Mouse (Mus musculus): ENCODE results near the gene Btbd6. TPM values are rescaled to one million over a fixed set of nuclear protein-coding genes. Genes with fewer than 3 reads are reported as not detected.
A peak's percentile ranks its signal among the peaks of the same experiment; 100 is the strongest.

Gene Btbd6
- polyA plus RNA-seq, 1 experiment from 2014 or later, result 26.8 TPM

DNA sequence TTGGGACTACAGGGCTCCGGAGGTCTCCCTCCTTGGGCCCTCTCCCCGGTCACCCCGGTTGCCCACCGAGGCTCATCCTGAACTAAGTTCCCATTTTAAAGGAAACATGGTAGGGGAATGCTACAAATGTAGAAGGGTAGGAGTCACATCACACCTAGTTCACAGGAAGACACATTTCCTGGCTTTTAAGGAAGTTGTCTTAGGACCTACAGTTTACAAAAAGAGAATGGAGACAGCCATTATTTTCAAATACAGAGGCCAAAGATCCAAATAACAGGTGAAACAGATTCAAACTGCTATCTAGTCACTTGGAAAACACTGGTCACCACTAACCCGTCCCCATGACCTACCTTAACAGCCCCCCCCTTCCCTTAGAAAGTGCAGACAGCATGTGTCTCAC lies 36.2 kb downstream of the Btbd6 start:
- no peak for DNase-seq (ENCODE audit: low spot score)
- Histone ChIP-seq H3K4me3 (ENCODE audit: low read depth, low read length) (no peak overlapping the region), H3K4me2 (replicated peaks; ENCODE audit: low read depth, low read length) (no peak overlapping the region), H3K9me3 (ENCODE audit: control insufficient read depth, low read length) (no peaks in the 10 kb centered on the region), H3K9ac (ENCODE audit: low read depth, low read length) (no peak overlapping the region), H3K27me3 (ENCODE audit: control insufficient read depth, insufficient read depth, low read length) (no peaks in the 10 kb centered on the region), H3K36me3 (ENCODE audit: control insufficient read depth, insufficient read depth, low read length) (no peaks in the 10 kb centered on the region), H3K27ac (ENCODE audit: low read depth, low read length) (peak overlapping the region; percentile 81; the same call in 1 of the 2 replicates), H3K4me1 (replicated peaks; ENCODE audit: control insufficient read depth, insufficient read depth, low read length) (peaks cover 8% of the 10 kb centered on the region; the same call in 1 of the 2 replicates)
- WGBS, result 91% methylated on average over 5 of the region's 5 CpGs
- no peak for ATAC-seq (ENCODE audit: low FRiP score)

DNA sequence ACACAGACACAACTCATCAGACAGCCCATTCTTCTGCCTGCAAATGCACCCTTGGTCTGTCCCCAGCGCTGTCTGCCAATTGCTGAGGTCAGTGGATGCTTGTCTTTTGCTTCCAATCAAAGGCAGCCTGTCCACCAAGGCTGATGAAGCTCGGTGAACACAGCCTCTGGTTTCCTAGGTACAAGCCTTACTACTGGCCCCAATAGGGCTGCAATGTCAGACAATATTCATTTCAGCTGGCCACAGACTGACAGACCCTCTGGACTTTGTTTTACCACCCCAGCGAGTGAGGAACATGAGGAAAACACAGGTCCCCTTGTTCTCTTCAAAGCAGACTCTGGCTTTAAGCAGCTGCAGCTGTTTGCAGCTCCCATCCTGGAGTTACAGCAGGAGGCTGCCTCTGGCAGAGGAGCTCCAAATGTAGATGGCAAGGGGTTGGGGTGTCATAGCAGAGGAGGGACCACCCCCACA lies 36.8 kb downstream of the Btbd6 start:
- 63% methylated on average over 3 of the region's 3 CpGs for WGBS
- no peaks in the 10 kb centered on the region for H3K9me3 ChIP-seq (ENCODE audit: control insufficient read depth, low read length)
- peak overlapping the region; percentile 81 for H3K27ac ChIP-seq (ENCODE audit: low read depth, low read length)
- H3K4me3 ChIP-seq (ENCODE audit: low read depth, low read length), result no peak overlapping the region
- H3K9ac ChIP-seq (ENCODE audit: low read depth, low read length), result peak overlapping the region; percentile 72; the same call in 1 of the 2 replicates
- H3K36me3 ChIP-seq (ENCODE audit: control insufficient read depth, insufficient read depth, low read length), result no peaks in the 10 kb centered on the region
- peak overlapping the region; percentile 62; the same call in 1 of the 2 replicates for H3K4me2 ChIP-seq (replicated peaks; ENCODE audit: low read depth, low read length)
- no peak for ATAC-seq (ENCODE audit: low FRiP score)
- H3K4me1 ChIP-seq (replicated peaks; ENCODE audit: control insufficient read depth, insufficient read depth, low read length), result peaks cover 8% of the 10 kb centered on the region; the same call in 1 of the 2 replicates
- H3K27me3 ChIP-seq (ENCODE audit: control insufficient read depth, insufficient read depth, low read length), result no peaks in the 10 kb centered on the region
- peak; percentile 29 for DNase-seq (ENCODE audit: low spot score)

DNA sequence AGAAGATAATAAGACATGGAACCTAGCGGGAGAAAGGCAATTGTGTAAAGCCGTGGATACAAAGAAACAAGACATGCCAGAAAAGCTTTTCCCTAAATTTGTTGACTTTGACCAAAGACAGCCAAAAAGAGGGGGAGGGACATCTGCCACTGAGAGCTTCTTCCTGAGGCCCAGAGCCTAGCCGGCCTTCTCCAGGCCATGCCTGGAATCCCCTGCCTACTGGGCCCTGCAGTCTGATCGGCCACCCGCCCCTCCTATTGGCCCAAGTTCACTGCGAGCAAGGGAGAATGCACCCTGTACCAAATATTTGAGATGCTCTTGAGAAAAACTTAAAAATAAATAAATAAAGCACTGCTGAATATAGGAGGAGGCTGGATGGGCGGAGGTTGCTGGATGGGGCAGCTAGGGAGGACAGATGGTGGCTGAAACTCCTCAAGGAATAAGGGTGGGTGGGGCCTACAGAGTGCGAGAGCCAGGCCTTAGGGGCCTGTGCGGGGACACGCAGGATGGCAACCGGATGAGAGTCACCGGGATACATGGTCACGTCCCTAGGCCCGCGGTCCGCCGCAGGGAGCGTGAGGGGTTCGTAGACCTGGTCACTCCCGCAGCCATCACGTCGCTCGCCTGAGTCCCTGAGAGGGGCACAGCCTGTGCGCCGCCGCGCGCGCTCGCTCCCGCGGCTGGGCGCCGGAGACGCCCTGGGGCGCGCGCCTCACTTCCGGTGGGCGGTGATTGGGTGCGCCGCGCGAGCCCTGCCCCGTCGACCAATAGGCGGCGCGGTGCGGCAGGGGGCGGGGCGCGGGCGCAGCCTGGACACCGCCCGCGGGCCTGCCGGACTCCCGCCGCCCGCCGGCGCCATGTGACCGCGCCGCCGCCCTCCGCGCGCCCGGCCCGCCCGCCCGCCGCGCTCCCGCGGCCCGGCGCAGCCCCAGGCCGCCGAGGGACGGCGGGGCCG lies 37.6 kb downstream of the Btbd6 start, which contains the start of gene Pacs2:
TSS of gene Pacs2 (plus strand) at position 905 of the 955 bp plus-strand sequence.
- ATAC-seq (ENCODE audit: low FRiP score) (peak; percentile 93), DNase-seq (ENCODE audit: low spot score) (peak; percentile 98)
- Histone ChIP-seq H3K27ac (ENCODE audit: low read depth, low read length) (peak within 1 kb of the TSS; percentile 81), H3K36me3 (ENCODE audit: control insufficient read depth, insufficient read depth, low read length) (0 out of 2 replicates have a peak, but pooled peaks cover 2% of the 10 kb centered on the region), H3K4me2 (replicated peaks; ENCODE audit: low read depth, low read length) (peak within 1 kb of the TSS; percentile 94), H3K4me3 (ENCODE audit: low read depth, low read length) (peak within 1 kb of the TSS; percentile 96), H3K4me1 (replicated peaks; ENCODE audit: control insufficient read depth, insufficient read depth, low read length) (peaks cover 8% of the 10 kb centered on the region; the same call in 1 of the 2 replicates), H3K9me3 (ENCODE audit: control insufficient read depth, low read length) (no peaks in the 10 kb centered on the region), H3K9ac (ENCODE audit: low read depth, low read length) (peak within 1 kb of the TSS; percentile 95), H3K27me3 (ENCODE audit: control insufficient read depth, insufficient read depth, low read length) (no peaks in the 10 kb centered on the region)
- 4% methylated on average over 51 of the region's 85 CpGs for WGBS

DNA sequence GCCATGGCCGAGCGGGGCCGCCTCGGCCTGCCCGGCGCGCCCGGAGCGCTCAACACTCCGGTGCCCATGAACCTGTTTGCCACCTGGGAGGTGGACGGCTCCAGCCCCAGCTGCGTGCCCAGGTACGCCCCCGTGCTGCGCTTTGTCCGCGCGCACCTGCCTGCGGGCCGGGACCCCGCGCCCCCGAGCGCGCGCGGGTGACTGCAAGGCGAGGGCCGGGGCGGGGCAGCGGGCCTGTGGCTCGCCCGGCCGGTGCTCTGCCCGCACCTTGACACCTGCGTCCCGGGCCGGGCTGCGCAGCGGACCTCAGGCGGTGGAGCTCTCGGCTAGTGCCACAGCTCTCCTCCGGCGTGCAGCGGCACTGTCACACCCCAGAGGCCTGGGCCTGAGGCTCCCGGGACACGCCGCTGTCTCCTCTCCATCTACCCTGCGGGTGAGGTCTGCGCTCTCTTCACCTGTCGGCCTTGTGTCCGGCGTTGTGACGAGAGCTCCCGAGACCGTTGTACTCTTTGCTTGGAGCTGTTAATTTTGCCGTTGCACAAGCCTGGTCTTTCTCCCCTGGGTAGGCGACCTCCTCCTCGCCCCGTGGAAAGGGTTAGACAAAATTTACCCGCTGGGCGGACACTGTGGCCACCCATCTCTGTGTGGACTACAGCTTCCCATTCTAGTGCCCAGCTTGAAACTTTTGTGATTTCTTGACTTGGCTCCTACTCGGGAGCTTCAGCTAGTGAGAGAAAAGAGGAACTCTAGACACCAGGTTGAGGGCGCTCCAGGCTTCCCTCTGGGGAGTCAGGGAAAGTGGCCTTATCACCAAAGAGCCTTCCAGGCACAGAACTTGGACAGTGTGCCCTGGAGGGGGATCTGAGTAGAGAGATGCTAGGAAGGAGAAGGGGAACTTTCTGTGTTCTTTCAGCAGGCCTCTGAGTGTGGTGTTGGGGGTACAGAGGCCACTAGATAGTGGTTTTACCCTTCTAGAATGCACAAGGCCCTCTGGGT lies 38.6 kb downstream of the Btbd6 start:
- no peaks in the 10 kb centered on the region for H3K27me3 ChIP-seq (ENCODE audit: control insufficient read depth, insufficient read depth, low read length)
- H3K9me3 ChIP-seq (ENCODE audit: control insufficient read depth, low read length), result no peaks in the 10 kb centered on the region
- H3K36me3 ChIP-seq (ENCODE audit: control insufficient read depth, insufficient read depth, low read length), result 0 out of 2 replicates have a peak, but pooled peaks cover 2% of the 10 kb centered on the region
- ATAC-seq (ENCODE audit: low FRiP score), result peak; percentile 34
- peak overlapping the region; percentile 96 for H3K4me3 ChIP-seq (ENCODE audit: low read depth, low read length)
- H3K4me1 ChIP-seq (replicated peaks; ENCODE audit: control insufficient read depth, insufficient read depth, low read length), result peaks cover 8% of the 10 kb centered on the region; the same call in 1 of the 2 replicates
- WGBS, result 2% methylated on average over 52 of the region's 64 CpGs
- peak; percentile 60 for DNase-seq (ENCODE audit: low spot score)
- peak overlapping the region; percentile 94 for H3K4me2 ChIP-seq (replicated peaks; ENCODE audit: low read depth, low read length)
- peak overlapping the region; percentile 95 for H3K9ac ChIP-seq (ENCODE audit: low read depth, low read length)
- peak overlapping the region; percentile 79 for H3K27ac ChIP-seq (ENCODE audit: low read depth, low read length)

DNA sequence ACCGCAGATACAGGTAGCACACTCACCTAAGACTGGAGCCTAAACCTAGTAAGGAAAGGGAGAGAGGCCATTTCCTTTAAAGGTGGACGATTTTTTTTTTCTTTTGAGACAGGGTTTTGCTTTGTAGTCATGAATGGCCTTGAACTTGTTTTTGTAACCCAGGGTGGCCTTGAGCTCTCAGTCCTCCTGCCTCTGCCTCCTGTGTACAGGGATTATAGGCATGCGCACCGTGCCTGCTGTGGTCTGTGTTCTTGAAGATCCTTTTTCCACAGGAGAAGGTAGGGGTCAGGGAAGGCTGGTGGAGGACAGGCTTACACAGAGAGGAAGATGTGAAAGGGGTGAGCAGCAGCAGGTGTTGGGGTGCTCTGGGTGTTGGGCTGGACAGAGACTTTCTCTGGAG lies 39.7 kb downstream of the Btbd6 start:
- Histone ChIP-seq H3K9ac (ENCODE audit: low read depth, low read length) (peak overlapping the region; percentile 95; the same call in 1 of the 2 replicates), H3K4me2 (replicated peaks; ENCODE audit: low read depth, low read length) (peak overlapping the region; percentile 94)

DNA sequence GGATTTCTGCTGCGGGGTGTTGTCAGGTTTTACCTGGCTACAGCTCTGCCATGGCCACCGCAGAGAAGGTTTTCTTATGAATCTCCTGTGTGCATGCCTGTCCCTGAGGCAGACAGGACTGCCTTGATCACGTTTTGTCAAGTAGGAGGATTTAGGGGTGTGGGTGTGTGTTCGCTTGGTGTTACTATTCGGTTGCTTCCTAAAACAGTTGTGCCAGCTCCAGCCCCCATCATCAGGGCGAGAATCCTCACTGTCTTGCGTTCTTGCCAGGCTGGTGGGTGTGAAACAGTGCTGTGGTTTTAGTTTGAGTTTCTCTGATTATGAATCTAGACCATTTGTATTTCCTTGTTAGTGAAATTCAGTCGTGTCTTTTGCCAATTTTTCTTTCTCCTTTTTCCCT lies 40.7 kb downstream of the Btbd6 start:
- no peaks in the 10 kb centered on the region for H3K27me3 ChIP-seq (ENCODE audit: control insufficient read depth, insufficient read depth, low read length)
- H3K9ac ChIP-seq (ENCODE audit: low read depth, low read length), result no peak overlapping the region
- no peak overlapping the region for H3K4me2 ChIP-seq (replicated peaks; ENCODE audit: low read depth, low read length)
- peaks cover 8% of the 10 kb centered on the region; the same call in 1 of the 2 replicates for H3K4me1 ChIP-seq (replicated peaks; ENCODE audit: control insufficient read depth, insufficient read depth, low read length)
- no peaks in the 10 kb centered on the region for H3K9me3 ChIP-seq (ENCODE audit: control insufficient read depth, low read length)
- no peak overlapping the region for H3K4me3 ChIP-seq (ENCODE audit: low read depth, low read length)
- ATAC-seq (ENCODE audit: low FRiP score) (no peak), DNase-seq (ENCODE audit: low spot score) (no peak)
- H3K36me3 ChIP-seq (ENCODE audit: control insufficient read depth, insufficient read depth, low read length), result 0 out of 2 replicates have a peak, but pooled peaks cover 2% of the 10 kb centered on the region
- no peak overlapping the region for H3K27ac ChIP-seq (ENCODE audit: low read depth, low read length)
- WGBS, result 83% methylated on average over 8 of the region's 8 CpGs

More for the DNA sequence above, 39.7 kb downstream of the Btbd6 start:
- H3K36me3 ChIP-seq (ENCODE audit: control insufficient read depth, insufficient read depth, low read length), result 0 out of 2 replicates have a peak, but pooled peaks cover 2% of the 10 kb centered on the region
- H3K9me3 ChIP-seq (ENCODE audit: control insufficient read depth, low read length), result no peaks in the 10 kb centered on the region
- 75% methylated on average over 4 of the region's 4 CpGs for WGBS
- H3K27me3 ChIP-seq (ENCODE audit: control insufficient read depth, insufficient read depth, low read length), result no peaks in the 10 kb centered on the region
- H3K27ac ChIP-seq (ENCODE audit: low read depth, low read length), result no peak overlapping the region
- DNase-seq (ENCODE audit: low spot score), result no peak
- H3K4me3 ChIP-seq (ENCODE audit: low read depth, low read length), result no peak overlapping the region
- peaks cover 8% of the 10 kb centered on the region; the same call in 1 of the 2 replicates for H3K4me1 ChIP-seq (replicated peaks; ENCODE audit: control insufficient read depth, insufficient read depth, low read length)
- no peak for ATAC-seq (ENCODE audit: low FRiP score)

DNA sequence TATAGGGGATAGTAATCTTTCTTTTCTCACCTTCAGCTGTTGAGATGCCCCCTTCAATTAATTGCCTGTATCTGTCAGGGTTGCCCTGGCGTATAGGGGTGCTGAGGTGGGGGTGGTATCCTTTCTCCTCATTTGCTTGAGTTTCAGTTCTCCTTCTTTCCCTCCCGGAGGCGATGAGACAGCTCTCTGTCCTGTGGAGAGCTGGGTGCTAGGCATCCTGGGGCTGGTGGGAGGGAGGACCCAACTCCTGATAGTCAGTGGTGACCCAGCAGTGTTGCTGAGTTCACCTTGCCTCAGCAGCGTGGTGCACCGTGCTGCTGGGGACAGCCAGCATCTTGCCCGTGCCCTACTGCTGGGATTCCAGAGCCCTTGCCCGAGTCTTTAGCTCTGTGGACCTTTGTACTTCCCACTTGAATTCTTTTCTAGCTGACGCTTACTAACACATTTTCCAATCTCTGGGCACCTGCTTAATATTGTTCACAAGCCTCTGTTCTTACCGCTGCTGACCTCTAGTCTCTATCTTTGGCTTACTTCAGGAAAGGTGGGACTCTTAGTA lies 41.2 kb downstream of the Btbd6 start:
- peaks cover 8% of the 10 kb centered on the region; the same call in 1 of the 2 replicates for H3K4me1 ChIP-seq (replicated peaks; ENCODE audit: control insufficient read depth, insufficient read depth, low read length)
- 0 out of 2 replicates have a peak, but pooled peaks cover 2% of the 10 kb centered on the region for H3K36me3 ChIP-seq (ENCODE audit: control insufficient read depth, insufficient read depth, low read length)
- H3K9me3 ChIP-seq (ENCODE audit: control insufficient read depth, low read length), result no peaks in the 10 kb centered on the region
- no peak overlapping the region for H3K9ac ChIP-seq (ENCODE audit: low read depth, low read length)
- WGBS, result 77% methylated on average over 9 of the region's 9 CpGs
- no peak overlapping the region for H3K27ac ChIP-seq (ENCODE audit: low read depth, low read length)
- no peak overlapping the region for H3K4me2 ChIP-seq (replicated peaks; ENCODE audit: low read depth, low read length)
- no peak for ATAC-seq (ENCODE audit: low FRiP score)
- no peak overlapping the region for H3K4me3 ChIP-seq (ENCODE audit: low read depth, low read length)
- no peak for DNase-seq (ENCODE audit: low spot score)
- H3K27me3 ChIP-seq (ENCODE audit: control insufficient read depth, insufficient read depth, low read length), result no peaks in the 10 kb centered on the region

Measured in hindbrain, embryonic 11.5 days (tissue).